Mouse (Mus musculus) midbrain, embryonic 11.5 days (tissue): ENCODE measurements at regions not wholly inside any gene's neighbourhood (a gene's known extent, or its start where the extent isn't known, plus 50 kb on each side); places are given as distances from the start of the nearest gene placed in this dataset.

Experiments used
- ATAC-seq: fragments of 200-750 bp; cut with Nextera tagmentation; 2 replicates; pipeline ENCODE4 v1.8.0; 2017; ENCODE audit warnings: moderate TSS enrichment, moderate library complexity; ENCODE audit not compliant: low FRiP score
- DNase-seq: peaks from one replicate; pipeline ENCODE4 v3.0.0; 2015; ENCODE audit warnings: low spot score; ENCODE audit errors: missing footprints
- H3K27ac ChIP-seq: fragments of 300-500 bp; sonication (generic); 2 replicates; pipeline ENCODE4 v1.5.1; 2014; ENCODE audit warnings: low read depth, low read length
- H3K27me3 ChIP-seq: fragments of 300-500 bp; sonication (generic); 2 replicates; pipeline ENCODE4 v1.6.1; 2014; ENCODE audit warnings: mild to moderate bottlenecking, low read length, moderate library complexity, mixed read lengths; ENCODE audit not compliant: control insufficient read depth, insufficient read depth
- H3K36me3 ChIP-seq: fragments of 300-500 bp; sonication (generic); 2 replicates; pipeline ENCODE4 v1.6.1; 2014; ENCODE audit warnings: mild to moderate bottlenecking, low read length, moderate library complexity, mixed read lengths; ENCODE audit not compliant: control insufficient read depth, insufficient read depth
- H3K4me1 ChIP-seq: fragments of 300-500 bp; sonication (generic); 2 replicates; pipeline ENCODE4 v1.6.1; 2014; ENCODE audit warnings: low read length; ENCODE audit not compliant: control insufficient read depth, insufficient read depth
- H3K4me2 ChIP-seq: fragments of 300-500 bp; sonication (generic); 2 replicates; pipeline ENCODE4 v1.6.1; 2014; ENCODE audit warnings: mild to moderate bottlenecking, moderate library complexity
- H3K4me3 ChIP-seq: fragments of 300-500 bp; sonication (generic); 2 replicates; pipeline ENCODE4 v1.5.1; 2014; ENCODE audit warnings: low read depth, low read length
- H3K9ac ChIP-seq: fragments of 300-500 bp; sonication (generic); 2 replicates; pipeline ENCODE4 v1.6.1; 2014; ENCODE audit warnings: low read length
- H3K9me3 ChIP-seq: fragments of 300-500 bp; sonication (generic); 2 replicates; pipeline ENCODE4 v1.6.1; 2016; ENCODE audit warnings: low read length; ENCODE audit not compliant: control insufficient read depth
- WGBS: fragments of 180-500 bp; shearing (Covaris S2); extraction: QIAGEN DNeasy Blood & Tissue Kit; methylation state at CpG from one replicate; pipeline ENCODE4 v1.1.7; 2014; 5-methylcytosine and 5-hydroxymethylcytosine counted together

- 82% methylated on average over 1 of the region's 1 CpGs for WGBS
- no peaks in the 10 kb centered on the region for H3K36me3 ChIP-seq
- H3K27me3 ChIP-seq, result no peaks in the 10 kb centered on the region
- no peak overlapping the region for H3K27ac ChIP-seq
- H3K9ac ChIP-seq, result no peak overlapping the region
- no peak overlapping the region for H3K4me3 ChIP-seq
- H3K4me1 ChIP-seq, result no peaks in the 10 kb centered on the region
- no peak for DNase-seq
- no peak for ATAC-seq
- H3K9me3 ChIP-seq, result no peaks in the 10 kb centered on the region; the same call in 1 of the 2 replicates
- no peak overlapping the region for H3K4me2 ChIP-seq
Observed at GRCm38 (mm10) chr16:29934649-29935048, 129.5 kb upstream of the Hes1 start.

- H3K4me1 ChIP-seq, result no peaks in the 10 kb centered on the region
- ATAC-seq (no peak), DNase-seq (no peak)
- no peaks in the 10 kb centered on the region for H3K9me3 ChIP-seq
- no peak overlapping the region for H3K4me3 ChIP-seq
- 92% methylated on average over 9 of the region's 9 CpGs for WGBS
- H3K4me2 ChIP-seq, result no peak overlapping the region
- H3K27me3 ChIP-seq, result no peaks in the 10 kb centered on the region
- H3K27ac ChIP-seq, result no peak overlapping the region
- H3K9ac ChIP-seq, result no peak overlapping the region
- H3K36me3 ChIP-seq, result no peaks in the 10 kb centered on the region
Observed at GRCm38 (mm10) chr16:29938700-29939099, 125.5 kb upstream of the Hes1 start.

DNA sequence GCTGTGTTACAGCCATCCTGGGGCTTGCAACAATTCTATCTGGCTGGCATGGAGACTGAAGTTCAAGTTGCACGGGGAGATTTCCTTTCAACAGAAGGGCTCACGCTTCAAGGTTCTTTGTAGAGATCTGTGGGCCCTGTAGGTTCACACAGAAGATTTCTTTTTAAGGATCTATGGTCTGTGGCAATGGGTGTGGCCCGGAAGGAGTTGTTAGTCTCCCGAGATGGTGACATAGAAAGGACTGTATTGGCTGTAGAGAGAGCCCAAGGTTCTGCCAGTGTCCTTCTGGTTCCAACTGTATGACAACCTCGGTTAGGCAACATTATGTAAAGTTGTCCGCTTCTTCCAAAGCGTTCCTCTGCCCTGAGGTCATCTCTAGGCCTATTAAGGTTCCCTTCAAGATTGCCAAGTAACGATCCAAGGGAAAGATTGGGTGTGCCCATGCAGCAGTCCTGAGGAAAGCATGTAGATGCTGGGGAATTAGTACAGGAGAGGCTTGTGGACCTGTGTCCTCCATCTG is 124.8 kb upstream of the Hes1 start:
- Histone ChIP-seq H3K4me1 (no peaks in the 10 kb centered on the region), H3K36me3 (no peaks in the 10 kb centered on the region), H3K27ac (no peak overlapping the region), H3K9me3 (no peaks in the 10 kb centered on the region), H3K9ac (no peak overlapping the region), H3K27me3 (no peaks in the 10 kb centered on the region), H3K4me3 (no peak overlapping the region), H3K4me2 (no peak overlapping the region)
- no peak for DNase-seq
- no peak for ATAC-seq
- WGBS, result 92% methylated on average over 8 of the region's 8 CpGs

DNA sequence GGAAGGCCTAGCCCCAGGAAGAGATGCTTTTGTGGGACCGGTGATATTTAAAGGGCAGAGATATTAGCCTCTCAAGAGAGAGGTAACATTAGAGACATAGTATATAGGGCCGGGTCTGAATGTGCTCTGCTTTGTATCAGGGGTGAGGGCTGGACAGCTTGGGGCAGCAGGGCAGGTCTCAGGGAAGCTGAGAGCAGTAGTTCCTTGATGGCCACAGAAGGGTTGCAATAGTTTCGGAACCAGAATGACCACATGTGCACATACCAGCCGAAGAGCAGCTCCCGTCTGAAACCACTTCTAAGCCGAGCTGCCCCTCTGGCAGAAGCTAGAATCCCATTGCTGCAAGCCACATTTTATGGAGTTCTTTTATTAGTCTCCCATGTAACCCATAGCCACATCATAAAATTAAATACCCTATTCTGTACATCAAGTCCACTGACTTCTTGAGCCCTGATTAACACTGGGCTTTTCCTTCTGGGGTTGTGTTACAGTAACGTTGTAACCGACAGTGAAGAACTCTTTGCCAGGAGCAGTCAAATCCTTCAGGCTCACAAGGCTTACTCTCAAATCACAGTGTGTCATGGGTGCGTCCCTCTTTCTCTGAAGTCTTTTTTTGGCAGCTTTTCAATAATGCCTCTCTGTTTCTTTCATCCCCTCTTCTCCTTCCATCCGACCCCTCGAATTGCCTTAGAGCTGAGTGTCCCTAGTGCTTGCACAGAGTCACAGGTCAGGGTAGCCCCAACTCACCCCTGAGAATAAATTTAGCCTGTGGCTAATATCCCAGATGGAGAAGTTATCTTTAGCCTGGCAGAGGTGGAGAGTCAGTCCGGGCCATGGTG is 124.1 kb upstream of the Hes1 start:
- DNase-seq, result no peak
- no peak overlapping the region for H3K9ac ChIP-seq
- no peaks in the 10 kb centered on the region for H3K36me3 ChIP-seq
- no peak overlapping the region for H3K4me2 ChIP-seq
- H3K27me3 ChIP-seq, result no peaks in the 10 kb centered on the region
- 88% methylated on average over 12 of the region's 12 CpGs for WGBS
- ATAC-seq, result no peak
- H3K9me3 ChIP-seq, result no peaks in the 10 kb centered on the region
- no peak overlapping the region for H3K27ac ChIP-seq
- H3K4me1 ChIP-seq, result no peaks in the 10 kb centered on the region
- H3K4me3 ChIP-seq, result no peak overlapping the region

DNA sequence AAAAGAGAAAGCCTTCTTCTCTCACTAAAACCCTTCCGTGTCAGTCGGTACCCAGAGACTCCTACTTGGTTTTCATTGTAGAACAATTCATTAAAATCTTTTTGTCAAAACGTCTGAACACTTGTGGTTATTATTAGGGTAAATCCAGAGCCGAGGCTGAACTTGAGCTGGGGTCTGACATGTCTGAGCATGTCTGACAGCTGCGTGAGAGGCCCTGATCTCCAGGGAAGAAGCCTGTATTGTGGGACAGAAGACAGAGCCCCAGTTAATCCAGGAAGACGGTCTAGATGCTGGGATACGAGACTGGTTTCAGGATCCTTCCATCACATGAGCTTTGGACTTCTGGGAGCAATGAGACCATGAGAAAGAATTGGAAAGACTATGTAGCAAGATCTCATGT is 122.1 kb upstream of the Hes1 start:
- H3K27ac ChIP-seq, result no peak overlapping the region
- WGBS, result 71% methylated on average over 7 of the region's 7 CpGs
- H3K36me3 ChIP-seq, result no peaks in the 10 kb centered on the region
- no peak for DNase-seq
- H3K9me3 ChIP-seq, result no peaks in the 10 kb centered on the region
- H3K27me3 ChIP-seq, result peaks cover 1% of the 10 kb centered on the region; the same call in 1 of the 2 replicates
- no peak overlapping the region for H3K4me3 ChIP-seq
- no peak for ATAC-seq
- H3K4me2 ChIP-seq, result no peak overlapping the region
- no peak overlapping the region for H3K9ac ChIP-seq
- peaks cover 12% of the 10 kb centered on the region for H3K4me1 ChIP-seq

GRCm38 (mm10) chr16:29943963-29944860 is 120.0 kb upstream of the Hes1 start:
- DNase-seq (no peak), ATAC-seq (no peak)
- Histone ChIP-seq H3K9me3 (no peaks in the 10 kb centered on the region), H3K9ac (no peak overlapping the region), H3K4me1 (peaks cover 16% of the 10 kb centered on the region), H3K4me3 (no peak overlapping the region), H3K36me3 (no peaks in the 10 kb centered on the region), H3K4me2 (no peak overlapping the region), H3K27me3 (peaks cover 3% of the 10 kb centered on the region; the same call in 1 of the 2 replicates), H3K27ac (no peak overlapping the region)
- 76% methylated on average over 10 of the region's 10 CpGs for WGBS

DNA sequence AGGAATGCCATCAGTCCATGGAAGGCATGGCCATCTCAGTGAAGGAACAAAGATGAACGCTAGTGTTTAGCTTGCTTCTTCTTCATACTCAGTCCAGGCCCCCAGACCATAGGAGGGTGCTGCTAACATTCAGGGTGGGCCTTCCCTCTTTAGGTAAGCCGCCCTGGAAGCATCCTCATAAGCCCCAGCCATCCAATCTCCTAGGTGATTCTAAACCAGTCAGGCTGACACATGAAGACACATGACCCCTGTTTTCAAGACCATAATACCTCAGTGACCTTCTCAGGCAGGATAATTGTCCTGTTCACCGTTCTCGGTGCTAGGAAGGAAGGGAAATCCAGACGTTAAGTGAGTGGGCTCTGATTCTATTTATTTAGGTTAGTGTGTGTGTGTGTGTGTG is 119.2 kb upstream of the Hes1 start:
- no peak overlapping the region for H3K9ac ChIP-seq
- H3K9me3 ChIP-seq, result no peaks in the 10 kb centered on the region
- H3K27ac ChIP-seq, result no peak overlapping the region
- H3K4me3 ChIP-seq, result no peak overlapping the region
- peaks cover 16% of the 10 kb centered on the region for H3K4me1 ChIP-seq
- no peak overlapping the region for H3K4me2 ChIP-seq
- ATAC-seq, result no peak
- H3K36me3 ChIP-seq, result no peaks in the 10 kb centered on the region
- H3K27me3 ChIP-seq, result peaks cover 3% of the 10 kb centered on the region; the same call in 1 of the 2 replicates
- DNase-seq, result no peak
- 35% methylated on average over 5 of the region's 5 CpGs for WGBS

DNA sequence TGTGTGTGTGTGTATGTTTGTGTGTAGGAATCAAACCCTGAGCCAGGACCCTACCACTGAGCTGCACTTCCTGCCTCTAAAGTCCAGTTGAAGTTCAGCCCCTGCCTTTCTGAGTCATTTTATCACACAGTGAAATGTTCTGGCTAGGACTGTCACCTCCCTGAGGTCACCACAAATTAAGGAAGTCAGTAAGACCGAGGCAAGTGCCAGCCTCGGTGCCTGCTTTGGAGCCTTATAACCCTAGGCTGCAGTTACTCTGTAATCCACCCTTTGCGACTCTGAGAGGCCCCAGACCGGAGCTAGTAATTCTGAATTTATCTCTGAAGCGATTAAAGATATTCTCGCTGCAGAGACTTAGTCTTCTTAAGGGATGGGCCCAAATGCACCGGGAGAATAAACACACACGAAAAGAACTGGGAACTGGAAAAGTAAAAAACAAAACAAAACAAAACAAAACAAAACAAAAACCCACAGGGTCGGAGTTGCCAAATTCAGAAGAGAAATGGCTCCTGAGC is 118.8 kb upstream of the Hes1 start:
- peak overlapping the region; percentile 73 for H3K9ac ChIP-seq
- H3K9me3 ChIP-seq, result no peaks in the 10 kb centered on the region
- peak overlapping the region; percentile 82 for H3K4me2 ChIP-seq
- peak overlapping the region; percentile 31 for H3K4me3 ChIP-seq
- ATAC-seq (no peak), DNase-seq (peak; percentile 87)
- 8% methylated on average over 9 of the region's 9 CpGs for WGBS
- no peaks in the 10 kb centered on the region for H3K36me3 ChIP-seq
- H3K4me1 ChIP-seq, result peaks cover 16% of the 10 kb centered on the region
- H3K27ac ChIP-seq, result peak overlapping the region; percentile 7; the same call in 1 of the 2 replicates
- H3K27me3 ChIP-seq, result peaks cover 3% of the 10 kb centered on the region; the same call in 1 of the 2 replicates
